Mouse (Mus musculus): ENCODE measurements around the gene Myt1l. TPM values are rescaled to one million over a fixed set of nuclear protein-coding genes. Genes with fewer than 3 reads are reported as not detected.

The Myt1l gene
- polyA plus RNA-seq, 1 experiment from 2014 or later, result 0.03 TPM

DNA sequence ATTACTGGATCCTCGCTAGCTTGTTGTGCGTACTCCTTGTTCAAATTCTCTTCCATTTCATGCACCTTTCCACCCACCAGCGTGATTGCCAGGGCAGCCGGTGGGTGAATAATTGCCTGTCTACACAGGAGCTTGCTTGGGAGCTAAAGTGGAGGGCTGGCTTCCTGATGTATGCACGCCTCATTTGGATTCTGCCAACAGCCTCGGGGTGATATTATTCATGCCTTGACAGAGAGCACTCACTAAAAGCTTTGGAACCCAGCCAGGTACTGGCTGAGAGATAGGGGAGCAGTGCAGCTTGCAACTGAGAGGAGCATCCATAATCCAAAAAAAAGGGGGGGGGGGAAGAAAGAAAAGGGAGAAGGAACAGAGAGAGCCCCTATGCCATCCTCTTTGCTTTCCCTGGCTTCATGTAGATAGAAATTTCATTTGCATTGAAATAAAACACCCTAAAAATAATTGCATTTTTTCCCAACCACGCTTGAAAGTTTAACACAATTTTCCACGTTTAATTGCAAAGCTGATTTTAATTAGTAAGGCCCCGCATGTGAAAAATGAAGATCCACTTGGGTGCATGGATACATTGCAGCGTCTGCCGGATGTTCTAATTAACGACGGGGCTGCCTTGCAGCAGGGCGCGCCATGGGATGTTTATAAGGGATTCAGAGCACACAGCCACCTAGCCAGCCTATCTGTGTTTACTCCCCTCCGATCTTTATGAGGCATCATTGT is 261.3 kb downstream of the Myt1l start:
- ChIA-PET CTCF (interaction anchor here (0.8 kb wide), 1 partner anchor 22 kb away, joined by 3 read pairs; no protein-coding TSS in a partner anchor), POLR2A (no interaction called here)
- no peak for TF ChIP-seq CTCF (IDR thresholded peaks at IDR 0.05)
- DNase-seq (ENCODE audit: low read depth, low spot score) (peak; percentile 2), ATAC-seq (no peak)
- in situ Hi-C loops (cut with MboI; ENCODE audit: low pct_unique_long_range_greater_than_20kb), result no loop called here
- peaks cover 29% of the 10 kb centered on the region for H3K27me3 ChIP-seq

GRCm38 (mm10) chr12:29790051-29790386 is 261.8 kb downstream of the Myt1l start:
- TF ChIP-seq CTCF (IDR thresholded peaks at IDR 0.05), result no peak
- CTCF ChIA-PET, result interaction anchor here (0.8 kb wide), 1 partner anchor 22 kb away, joined by 3 read pairs; no protein-coding TSS in a partner anchor
- DNase-seq (ENCODE audit: low read depth, low spot score), result no peak
- no peak for ATAC-seq
- H3K27me3 ChIP-seq, result peaks cover 29% of the 10 kb centered on the region
- in situ Hi-C loops (cut with MboI; ENCODE audit: low pct_unique_long_range_greater_than_20kb), result no loop called here
- POLR2A ChIA-PET, result no interaction called here

DNA sequence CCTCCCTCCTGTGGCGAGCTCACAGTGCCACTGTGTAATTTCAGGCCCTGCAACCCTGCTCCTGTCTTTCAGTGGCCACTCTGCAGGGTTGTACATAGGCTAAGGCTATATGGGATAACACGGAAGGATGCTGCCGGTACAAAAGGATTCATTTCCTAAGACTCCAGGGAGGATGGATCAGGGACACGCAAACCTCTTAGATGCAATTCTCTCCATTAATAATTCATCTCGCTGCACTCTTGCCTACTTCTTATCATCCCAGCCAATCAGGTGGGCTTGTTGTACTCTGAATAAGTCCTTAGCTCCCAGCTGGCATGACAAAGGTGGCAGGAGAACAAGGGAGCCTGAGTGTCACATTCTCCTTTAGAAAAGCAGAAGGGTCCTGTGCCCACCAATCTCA is 264.8 kb downstream of the Myt1l start:
- CTCF ChIA-PET, result no interaction called here
- no peak for TF ChIP-seq CTCF (IDR thresholded peaks at IDR 0.05)
- peaks cover 31% of the 10 kb centered on the region for H3K27me3 ChIP-seq
- in situ Hi-C loops (cut with MboI; ENCODE audit: low pct_unique_long_range_greater_than_20kb), result no loop called here
- POLR2A ChIA-PET, result no interaction called here
- ATAC-seq (no peak), DNase-seq (ENCODE audit: low read depth, low spot score) (no peak)

DNA sequence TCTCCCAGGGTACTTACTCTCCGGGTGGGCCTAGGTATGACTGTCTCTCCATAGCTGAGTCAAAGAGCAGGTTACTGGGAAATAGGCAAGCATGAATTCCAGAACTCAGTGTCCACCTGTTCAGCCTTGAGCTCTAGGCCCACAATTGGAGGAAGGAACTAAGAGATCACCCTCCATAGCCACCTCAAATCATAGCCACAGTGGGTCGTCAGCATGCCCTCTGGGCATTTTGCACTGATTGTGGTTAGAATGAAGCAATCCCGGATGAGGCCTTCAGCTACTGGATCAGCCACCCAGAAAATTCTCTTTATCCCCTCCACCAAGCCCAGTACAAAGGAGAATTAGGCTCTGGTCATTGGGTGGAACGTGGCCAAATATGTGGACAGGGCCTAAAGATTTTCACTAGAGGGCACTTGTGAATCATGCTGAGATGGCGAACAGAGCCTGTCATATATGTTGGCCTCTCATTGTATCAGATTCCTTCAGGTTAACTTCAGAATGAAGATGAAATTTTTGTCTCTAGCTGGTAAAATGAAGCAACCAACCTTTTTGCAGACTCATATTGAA is 267.0 kb downstream of the Myt1l start:
- CTCF ChIA-PET, result no interaction called here
- peak; percentile 65 for ATAC-seq
- in situ Hi-C loops (cut with MboI; ENCODE audit: low pct_unique_long_range_greater_than_20kb), result no loop called here
- peak; percentile 37 for TF ChIP-seq CTCF (IDR thresholded peaks at IDR 0.05)
- peaks cover 22% of the 10 kb centered on the region for H3K27me3 ChIP-seq
- POLR2A ChIA-PET, result no interaction called here
- DNase-seq (ENCODE audit: low read depth, low spot score), result peak; percentile 27

- ChIA-PET CTCF (no interaction called here), POLR2A (no interaction called here)
- peaks cover 38% of the 10 kb centered on the region for H3K27me3 ChIP-seq
- DNase-seq (ENCODE audit: low read depth, low spot score), result no peak
- ATAC-seq, result no peak
- no peak for TF ChIP-seq CTCF (IDR thresholded peaks at IDR 0.05)
- in situ Hi-C loops (cut with MboI; ENCODE audit: low pct_unique_long_range_greater_than_20kb), result no loop called here
These were observed 270.6 kb downstream of the Myt1l start for GRCm38 (mm10) chr12:29798595-29799391.

DNA sequence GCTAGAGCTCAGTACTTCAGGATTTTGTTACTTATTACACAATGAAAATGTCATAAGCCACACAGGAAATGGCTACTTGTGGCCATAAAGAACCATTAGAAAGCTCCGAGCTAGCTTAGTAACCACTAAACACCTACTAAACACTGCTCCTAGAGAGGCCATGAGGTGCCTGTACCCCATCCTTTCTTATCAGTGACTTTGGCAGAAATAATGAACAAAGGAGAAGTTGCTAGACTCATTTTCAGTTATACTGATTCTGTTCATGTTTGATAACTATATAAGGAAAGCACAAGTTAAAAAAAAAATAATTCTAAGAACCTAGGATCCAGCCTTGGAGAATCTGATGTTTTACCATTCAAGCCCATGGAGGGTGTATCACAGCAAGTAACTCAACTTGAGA is 278.2 kb downstream of the Myt1l start:
- in situ Hi-C loops (cut with MboI; ENCODE audit: low pct_unique_long_range_greater_than_20kb), result no loop called here

DNA sequence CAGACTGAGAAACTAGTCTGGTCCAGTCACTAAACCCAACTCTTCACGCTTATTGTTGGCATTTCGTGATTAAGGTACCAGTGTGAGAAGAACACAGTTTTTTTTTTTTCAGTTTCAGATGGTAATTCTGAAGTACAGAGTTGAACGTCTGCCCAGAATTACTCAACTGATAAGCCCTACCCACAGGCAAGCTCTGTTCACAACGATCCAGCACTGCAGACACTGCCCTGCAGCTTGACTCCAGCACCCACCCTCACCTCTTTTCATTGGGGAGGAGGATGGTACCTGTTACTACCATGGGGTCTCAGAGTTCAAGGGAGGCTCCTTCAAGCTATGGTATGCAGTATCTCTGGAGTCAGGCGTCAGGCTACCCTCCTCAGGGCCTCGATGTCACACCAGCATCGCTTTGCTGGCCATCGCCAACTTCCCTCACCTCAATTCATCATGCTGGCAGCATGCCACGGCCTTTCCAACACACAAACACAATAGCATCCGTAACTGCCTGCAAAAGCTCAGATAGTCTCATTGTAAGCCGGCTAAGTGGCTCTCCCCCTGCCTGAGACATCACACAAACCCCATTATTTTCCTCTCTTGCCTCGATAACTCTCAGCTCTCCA is 281.5 kb downstream of the Myt1l start:
- ATAC-seq, result no peak
- POLR2A ChIA-PET, result no interaction called here
- peaks cover 60% of the 10 kb centered on the region for H3K27me3 ChIP-seq
- TF ChIP-seq CTCF (IDR thresholded peaks at IDR 0.05), result no peak
- CTCF ChIA-PET, result no interaction called here
- in situ Hi-C loops (cut with MboI; ENCODE audit: low pct_unique_long_range_greater_than_20kb), result no loop called here
- DNase-seq (ENCODE audit: low read depth, low spot score), result no peak

More for the DNA sequence above, 278.2 kb downstream of the Myt1l start:
- no peak for ATAC-seq
- TF ChIP-seq CTCF (IDR thresholded peaks at IDR 0.05), result no peak
- no peak for DNase-seq (ENCODE audit: low read depth, low spot score)
- H3K27me3 ChIP-seq, result peaks cover 45% of the 10 kb centered on the region
- ChIA-PET CTCF (interaction anchor here (1.0 kb wide), 1 partner anchor 9 kb away, joined by 4 read pairs; no protein-coding TSS in a partner anchor), POLR2A (no interaction called here)

GRCm38 (mm10) chr12:29815466-29815865 is 287.3 kb downstream of the Myt1l start:
- ChIA-PET CTCF (no interaction called here), POLR2A (no interaction called here)
- DNase-seq (ENCODE audit: low read depth, low spot score), result no peak
- no peak for ATAC-seq
- TF ChIP-seq CTCF (IDR thresholded peaks at IDR 0.05), result no peak
- H3K27me3 ChIP-seq, result peaks cover 78% of the 10 kb centered on the region
- in situ Hi-C loops (cut with MboI; ENCODE audit: low pct_unique_long_range_greater_than_20kb), result no loop called here

DNA sequence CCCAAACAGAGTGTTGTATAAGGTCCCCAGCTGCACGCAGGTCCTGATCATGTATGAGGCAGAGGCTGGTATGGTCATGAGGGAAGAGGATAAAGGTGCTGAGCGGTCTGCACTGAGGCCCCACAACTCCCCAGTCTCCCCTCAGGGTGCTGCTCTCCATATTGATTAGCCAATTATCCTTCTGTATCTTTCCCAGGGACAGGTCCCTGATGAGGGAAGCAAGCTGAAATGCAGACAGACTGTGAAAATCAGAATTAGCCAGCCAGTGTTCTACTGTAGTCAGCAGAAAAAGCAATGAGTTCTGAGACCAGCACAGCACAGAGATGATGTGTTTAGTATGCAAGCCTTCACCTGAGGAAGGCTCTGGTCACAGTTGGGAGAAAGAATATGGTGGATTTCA is 287.9 kb downstream of the Myt1l start:
- peaks cover 77% of the 10 kb centered on the region for H3K27me3 ChIP-seq
- POLR2A ChIA-PET, result no interaction called here
- CTCF ChIA-PET, result no interaction called here
- no peak for ATAC-seq
- no peak for DNase-seq (ENCODE audit: low read depth, low spot score)
- TF ChIP-seq CTCF (IDR thresholded peaks at IDR 0.05), result no peak
- in situ Hi-C loops (cut with MboI; ENCODE audit: low pct_unique_long_range_greater_than_20kb), result no loop called here

DNA sequence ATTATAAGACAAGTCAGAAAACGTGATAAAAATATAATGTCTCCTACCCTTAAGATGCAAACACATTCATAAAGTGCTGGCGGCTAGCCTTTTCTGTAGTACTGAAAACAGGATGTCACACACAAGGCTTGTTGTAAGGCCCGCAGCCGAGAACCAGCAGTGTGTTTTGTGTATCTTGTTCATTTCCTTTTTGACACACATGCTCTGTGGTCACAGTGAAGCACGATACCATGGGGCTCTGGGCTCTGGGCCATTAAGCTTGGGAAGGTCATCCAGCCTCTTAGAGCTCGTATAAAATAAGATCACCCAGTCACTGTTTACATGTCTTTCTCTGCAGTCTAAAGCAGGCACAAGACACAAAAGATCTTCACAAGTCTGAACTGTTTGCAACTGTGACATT is 288.6 kb downstream of the Myt1l start:
- in situ Hi-C loops (cut with MboI; ENCODE audit: low pct_unique_long_range_greater_than_20kb), result no loop called here
- ChIA-PET POLR2A (no interaction called here), CTCF (no interaction called here)
- TF ChIP-seq CTCF (IDR thresholded peaks at IDR 0.05), result no peak
- DNase-seq (ENCODE audit: low read depth, low spot score), result no peak
- peaks cover 77% of the 10 kb centered on the region for H3K27me3 ChIP-seq
- no peak for ATAC-seq

DNA sequence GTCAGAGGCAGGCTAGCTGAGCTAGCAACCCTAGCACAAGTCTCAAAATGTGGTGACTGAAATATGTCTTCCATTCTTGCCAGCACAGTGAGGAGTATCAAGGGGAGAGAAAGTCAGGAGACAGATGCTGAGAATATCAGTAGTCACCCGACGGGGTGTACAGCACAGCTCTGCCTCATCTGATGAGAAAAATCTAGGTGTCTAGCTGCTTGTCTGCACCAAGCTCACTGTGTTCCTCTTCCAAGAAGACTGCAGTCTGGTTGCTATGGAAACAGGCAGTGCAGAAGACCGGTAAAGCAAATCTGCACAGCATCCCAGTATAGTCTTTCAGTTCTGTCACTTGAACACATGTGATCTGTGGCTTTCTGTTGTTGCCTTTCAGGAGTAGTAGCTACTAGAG is 294.0 kb downstream of the Myt1l start:
- TF ChIP-seq CTCF (IDR thresholded peaks at IDR 0.05), result no peak
- ChIA-PET CTCF (no interaction called here), POLR2A (no interaction called here)
- no peak for ATAC-seq
- no peak for DNase-seq (ENCODE audit: low read depth, low spot score)
- in situ Hi-C loops (cut with MboI; ENCODE audit: low pct_unique_long_range_greater_than_20kb), result no loop called here
- peaks cover 49% of the 10 kb centered on the region for H3K27me3 ChIP-seq
